In genomic region chr3:32052596-32052995, GRCm38 (mm10) we compare ENCODE assay signal across 17 mouse cellular contexts.
DNase-seq lines count a peak whose midpoint lies in the region; ATAC-seq and TF ChIP-seq lines count a peak whose summit lies in the region.
"Had no signal": no experiment of that assay in that cellular context is flagged by ENCODE, and none has a peak within 500 bp of the region (broad histone marks: within the 10 kb centered on the region; RNA-seq: fewer than 3 reads in every experiment).

No protein-coding gene starts in this region.

- DNase-seq in heart, adult 11 months, result peak; percentile 21
- DNase-seq in heart, postnatal 10 days, result no peak
- DNase-seq in cerebellum, adult 2 months, result peak; percentile 32 to 74
- peak; percentile 27 to 43 for DNase-seq in cerebellum, postnatal 10 days
- no peak for DNase-seq in gastrocnemius, adult 8-10 months (ENCODE audit: low spot score in 2 of 2)
- DNase-seq in natural killer cell, adult 2 months (ENCODE audit: low spot score in 2 of 2), result no peak
- DNase-seq: adrenal gland, postnatal 10 days; forebrain, postnatal 0 days; gastrocnemius, postnatal 25 days; heart, postnatal 4 days; kidney, adult 18-20 months had no signal

- no peak for ATAC-seq in hindbrain, embryonic 16.5 days
- ATAC-seq: forebrain, embryonic 13.5 days; hindbrain, postnatal 0 days had no signal

- TF ChIP-seq CTCF in cerebellum, adult 2 months (IDR thresholded peaks at IDR 0.05; ENCODE audit: borderline replicate concordance, insufficient read depth, low read depth, low read length), result no peak

- no peaks in the 10 kb centered on the region for H3K4me1 ChIP-seq in cerebellum, adult 2 months (ENCODE audit: control insufficient read depth, insufficient read depth, low read length)
- no peaks in the 10 kb centered on the region for H3K4me1 ChIP-seq in hindbrain, embryonic 16.5 days (ENCODE audit: control insufficient read depth, insufficient read depth, low read depth, low read length)
- H3K4me1 ChIP-seq: embryonic facial prominence, embryonic 13.5 days; forebrain, embryonic 13.5 days; heart, embryonic 13.5 days; hindbrain, embryonic 12.5 days had no signal

- no peaks in the 10 kb centered on the region for H3K27me3 ChIP-seq in cerebellum, adult 2 months (ENCODE audit: control insufficient read depth, insufficient read depth, low read length)
- no peaks in the 10 kb centered on the region for H3K27me3 ChIP-seq in hindbrain, embryonic 16.5 days (replicated peaks; ENCODE audit: control insufficient read depth, insufficient read depth, low read length)
- H3K27me3 ChIP-seq: embryonic facial prominence, embryonic 13.5 days; forebrain, embryonic 13.5 days; heart, embryonic 13.5 days; hindbrain, embryonic 12.5 days had no signal

- H3K9me3 ChIP-seq in hindbrain, embryonic 16.5 days (ENCODE audit: control insufficient read depth, low read length), result no peaks in the 10 kb centered on the region
- H3K9me3 ChIP-seq: embryonic facial prominence, embryonic 13.5 days; forebrain, embryonic 13.5 days; heart, embryonic 13.5 days; hindbrain, embryonic 12.5 days had no signal

- no peak for TF ChIP-seq POLR2A in cerebellum, adult 2 months (IDR thresholded peaks at IDR 0.05; ENCODE audit: borderline replicate concordance, insufficient read depth, low read length)

- no peaks in the 10 kb centered on the region for H3K36me3 ChIP-seq in hindbrain, embryonic 16.5 days (ENCODE audit: control insufficient read depth, insufficient read depth, low read length)
- H3K36me3 ChIP-seq: embryonic facial prominence, embryonic 13.5 days; heart, embryonic 13.5 days; hindbrain, embryonic 12.5 days had no signal

- no peak overlapping the region for H3K27ac ChIP-seq in cerebellum, adult 2 months (ENCODE audit: insufficient read depth, low read length)
- H3K27ac ChIP-seq in hindbrain, embryonic 16.5 days (ENCODE audit: low read depth, low read length), result no peak overlapping the region
- H3K27ac ChIP-seq: embryonic facial prominence, embryonic 13.5 days; forebrain, embryonic 13.5 days; heart, embryonic 13.5 days; hindbrain, embryonic 12.5 days; hindbrain, postnatal 0 days had no signal

- no peak overlapping the region for H3K4me2 ChIP-seq in hindbrain, embryonic 16.5 days (ENCODE audit: low read length)
- H3K4me2 ChIP-seq: embryonic facial prominence, embryonic 13.5 days; forebrain, embryonic 13.5 days; heart, embryonic 13.5 days; hindbrain, embryonic 12.5 days had no signal

- H3K9ac ChIP-seq in hindbrain, embryonic 16.5 days (ENCODE audit: low read depth, low read length), result no peak overlapping the region
- H3K9ac ChIP-seq: embryonic facial prominence, embryonic 13.5 days; forebrain, embryonic 13.5 days; forebrain, postnatal 0 days; heart, embryonic 13.5 days; hindbrain, embryonic 12.5 days had no signal

- 20% methylated on average over 3 of the region's 3 CpGs for WGBS in cerebellum, adult 2 months
- 72% methylated on average over 3 of the region's 3 CpGs for WGBS in hindbrain, embryonic 16.5 days

- no peak overlapping the region for H3K4me3 ChIP-seq in cerebellum, adult 2 months (replicated peaks; ENCODE audit: insufficient read depth, low read depth, low read length)
- H3K4me3 ChIP-seq in hindbrain, embryonic 16.5 days (ENCODE audit: low read length), result no peak overlapping the region
- H3K4me3 ChIP-seq: embryonic facial prominence, embryonic 13.5 days; forebrain, embryonic 13.5 days; heart, embryonic 13.5 days; hindbrain, embryonic 12.5 days had no signal

- intact Hi-C loops in heart, postnatal 10 days (cut with DNase I), result no loop called here

Comparison
In these comparisons a context has a peak if more than half of its experiments do, and no peak if none do; other contexts are left out.
1. DNase-seq: peak in heart, adult 11 months (single experiment), cerebellum, adult 2 months (2 of 2) and cerebellum, postnatal 10 days (2 of 2); none in heart, postnatal 10 days (0 of 2), gastrocnemius, adult 8-10 months (0 of 2) and natural killer cell, adult 2 months (0 of 2).